Mouse (Mus musculus) naive thymus-derived CD4-positive, alpha-beta T cell, adult 2 months (primary cell): Measurements from ENCODE around the gene Aqp9.

ENCODE experiments used
- DNase-seq: peaks from one replicate; pipeline ENCODE4 v3.0.0-alpha.2; 2011; ENCODE audit warnings: low read depth

Aqp9 gene

DNA sequence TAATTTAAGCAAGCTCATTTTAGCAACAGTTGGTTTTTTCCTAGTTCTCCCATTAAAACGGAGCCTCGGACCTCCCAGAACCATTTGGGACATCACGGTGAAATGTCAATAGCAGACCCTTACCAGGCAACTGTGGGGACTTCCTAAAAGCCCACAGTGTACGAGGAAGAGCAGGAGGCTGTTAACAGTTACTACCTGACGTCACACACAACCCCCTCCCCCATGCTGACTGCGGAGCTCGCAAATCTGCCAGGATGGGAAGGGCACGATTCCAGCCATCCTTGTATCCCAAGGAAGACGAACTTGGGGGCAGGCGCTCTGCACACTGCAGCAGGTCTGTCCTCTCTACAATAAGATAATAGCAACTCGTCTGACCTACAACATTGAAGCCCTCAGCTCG lies at the start of gene Aqp9:
Gene Aqp9 (minus strand): TSS at position 172 of the 400 bp plus-strand sequence.
- DNase-seq: no peak

DNA sequence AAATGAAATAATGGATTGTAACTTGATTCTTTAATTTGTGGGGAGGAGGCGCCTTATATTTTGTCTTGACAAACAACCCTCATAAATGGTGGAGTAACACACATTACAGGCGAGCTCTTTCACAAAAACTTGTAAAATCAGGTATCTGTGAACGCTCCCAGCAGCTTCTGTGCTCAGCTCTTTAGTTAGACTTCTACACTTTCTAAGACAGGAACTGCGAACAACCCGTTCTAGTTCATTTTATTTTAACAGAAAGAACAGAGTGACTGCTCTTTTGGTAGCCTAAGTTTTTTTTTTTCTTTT lies 49.3 kb upstream of the Aqp9 start:
- no peak for DNase-seq

DNA sequence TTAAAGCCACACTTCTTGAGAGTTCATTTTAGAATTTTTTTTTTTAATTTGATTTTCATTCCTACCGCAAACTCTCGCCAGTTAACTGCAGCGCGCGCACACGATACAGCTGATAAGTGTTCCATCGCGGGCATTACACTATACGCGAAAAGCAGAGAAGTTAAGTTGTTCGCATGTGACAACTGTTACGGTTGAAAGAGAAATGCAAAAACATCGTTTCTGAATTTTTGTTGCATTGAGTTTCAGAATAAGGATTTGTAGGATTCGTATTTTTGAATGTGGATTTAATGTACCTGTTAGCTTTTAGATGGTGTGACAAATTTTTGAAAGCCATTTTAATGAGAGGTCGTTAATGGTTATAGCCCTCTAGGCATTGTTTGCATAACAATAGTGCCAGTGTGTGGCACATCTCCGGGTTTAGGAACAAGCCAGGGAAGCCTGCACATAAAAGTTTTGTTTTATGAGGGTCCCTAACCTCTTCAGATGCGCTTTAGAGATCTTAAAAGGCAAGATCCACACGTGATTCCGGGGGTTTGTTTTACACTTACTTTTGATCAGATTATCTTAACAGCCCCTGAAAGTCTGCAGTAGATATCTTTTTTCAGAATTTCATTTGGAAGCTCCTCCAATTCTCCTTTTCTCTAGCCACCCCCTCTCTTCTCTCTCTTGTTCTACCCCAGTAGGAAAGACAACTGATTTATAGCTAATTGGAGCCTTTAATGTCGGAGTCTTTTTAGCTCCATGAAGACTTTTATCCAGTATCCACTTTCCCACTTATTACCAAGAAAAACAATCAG lies 48.7 kb upstream of the Aqp9 start:
- no peak for DNase-seq

DNA sequence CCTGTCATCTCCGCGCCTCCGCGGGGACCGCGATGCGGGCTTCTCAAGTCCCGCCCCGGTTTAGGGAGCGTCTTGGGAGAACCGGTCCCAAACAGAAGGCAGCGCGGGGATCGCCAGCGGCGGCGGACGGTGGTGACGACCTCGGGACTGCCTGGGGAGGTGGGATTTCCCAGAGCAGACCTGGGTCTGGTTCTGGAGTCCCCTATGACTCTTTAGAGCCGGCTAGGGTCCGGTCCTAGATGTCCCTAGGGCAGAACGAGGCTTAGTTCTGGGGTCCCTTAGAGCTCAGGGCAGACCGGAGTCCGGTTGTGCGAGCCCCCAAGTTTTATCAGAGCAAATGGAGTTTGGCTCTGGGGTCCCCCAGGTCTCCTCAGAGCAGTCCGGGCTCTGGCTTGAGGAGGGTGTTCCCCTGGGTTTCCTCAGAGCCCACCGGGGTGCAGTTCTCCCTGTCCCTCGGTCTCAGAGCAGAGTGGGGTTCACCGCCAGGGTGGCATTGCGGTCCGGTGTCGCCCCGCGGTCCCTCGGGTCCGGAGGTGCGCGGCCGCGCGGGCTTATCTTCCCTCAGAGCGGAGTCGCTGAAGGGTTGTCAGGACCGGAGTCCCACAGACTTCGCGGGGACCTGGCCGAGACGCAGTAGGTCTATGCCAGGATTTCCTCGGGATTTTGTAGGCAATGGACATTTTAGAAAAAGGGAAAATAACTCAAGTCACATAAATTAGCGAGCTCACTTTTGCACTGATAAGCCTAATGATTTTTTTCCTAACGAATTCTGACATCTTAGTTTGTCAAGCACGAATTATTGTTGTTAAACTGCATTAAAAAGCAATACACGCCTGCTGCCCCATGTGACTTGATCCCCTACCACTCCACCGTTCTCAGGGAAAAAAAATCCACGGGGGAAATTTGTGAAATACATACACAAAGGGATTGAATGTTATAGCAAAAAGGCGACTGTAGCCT lies 47.8 kb upstream of the Aqp9 start:
- peak; percentile 9 for DNase-seq

DNA sequence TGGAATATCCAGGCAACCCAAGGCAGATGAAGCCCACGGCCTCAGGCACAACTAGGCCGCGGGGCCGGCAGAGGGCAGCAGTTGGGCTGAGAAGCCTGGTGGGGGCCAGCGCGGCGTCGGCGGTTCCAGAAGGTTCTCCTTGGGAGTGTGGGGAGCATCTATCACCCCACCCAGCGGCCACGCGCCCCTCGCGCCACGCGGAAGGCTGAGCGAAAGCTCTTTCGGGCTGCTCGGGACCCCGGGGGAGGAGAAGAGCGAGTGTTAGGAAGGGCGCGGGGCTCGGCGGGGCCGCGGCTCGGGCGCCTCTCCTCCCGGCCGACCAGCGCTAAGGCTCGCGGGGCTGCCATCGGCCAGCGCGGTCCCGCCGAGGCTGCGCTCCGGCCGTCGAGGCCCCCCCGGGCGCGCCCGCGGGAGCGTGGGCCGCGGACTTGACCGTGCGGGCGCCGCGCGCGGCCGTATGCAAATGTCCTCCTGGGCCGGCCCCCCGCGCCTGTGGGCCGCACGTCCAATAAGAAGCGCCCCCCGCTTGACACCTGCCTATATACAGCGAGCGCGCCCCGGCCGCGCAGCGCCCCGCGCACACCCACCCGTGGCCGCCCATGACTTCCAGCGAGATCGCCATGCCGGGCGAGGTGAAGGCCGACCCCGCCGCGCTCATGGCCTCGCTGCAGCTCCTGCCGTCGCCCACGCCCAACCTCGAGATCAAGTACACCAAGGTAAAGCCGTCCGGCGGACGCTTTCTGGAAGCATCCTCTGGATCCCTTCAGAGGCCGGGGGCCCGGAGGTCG lies 47.0 kb upstream of the Aqp9 start, which contains the start of gene Aldh1a2:
Gene Aldh1a2 (plus strand): TSS at position 542 of the 788 bp plus-strand sequence.
- peak; percentile 21 for DNase-seq

DNA sequence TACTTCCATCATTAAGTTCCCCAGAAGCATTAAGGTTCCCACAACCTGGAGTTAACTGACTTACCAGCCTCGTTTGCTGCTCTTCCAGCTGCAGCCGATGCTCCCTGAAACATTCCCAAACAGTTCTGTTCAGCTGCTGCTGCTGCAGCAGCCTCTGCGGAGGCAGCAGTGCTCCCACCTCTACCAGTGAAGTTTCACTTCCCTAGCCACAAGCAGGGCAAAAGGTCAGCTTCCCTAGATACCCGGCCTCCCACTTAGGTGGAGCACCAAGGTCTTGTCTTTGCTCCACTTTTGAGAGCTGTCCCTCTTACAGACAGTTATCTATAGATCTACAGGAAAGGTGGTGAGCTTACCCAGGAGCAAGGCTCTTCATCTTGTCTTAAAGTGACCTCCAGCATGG lies 45.2 kb upstream of the Aqp9 start:
- no peak for DNase-seq

DNA sequence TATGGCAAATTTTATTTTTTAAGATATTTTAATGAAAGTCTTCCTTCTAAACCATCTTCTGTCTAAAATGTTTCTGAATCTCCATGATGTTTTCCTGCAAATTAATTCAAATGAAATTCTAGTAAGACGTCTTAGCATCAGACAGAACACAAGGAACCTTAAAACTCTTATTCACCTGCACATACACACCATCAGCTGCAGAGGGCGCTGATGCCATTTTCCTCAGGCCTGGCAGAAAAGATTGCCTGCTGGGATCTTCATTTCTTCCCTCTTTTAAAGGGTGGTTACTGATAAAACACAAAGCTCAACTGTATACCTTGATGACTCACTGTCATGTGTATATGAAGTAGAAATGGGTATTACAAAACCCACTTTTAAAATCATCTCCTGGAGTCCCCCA lies 42.4 kb upstream of the Aqp9 start:
- no peak for DNase-seq

DNA sequence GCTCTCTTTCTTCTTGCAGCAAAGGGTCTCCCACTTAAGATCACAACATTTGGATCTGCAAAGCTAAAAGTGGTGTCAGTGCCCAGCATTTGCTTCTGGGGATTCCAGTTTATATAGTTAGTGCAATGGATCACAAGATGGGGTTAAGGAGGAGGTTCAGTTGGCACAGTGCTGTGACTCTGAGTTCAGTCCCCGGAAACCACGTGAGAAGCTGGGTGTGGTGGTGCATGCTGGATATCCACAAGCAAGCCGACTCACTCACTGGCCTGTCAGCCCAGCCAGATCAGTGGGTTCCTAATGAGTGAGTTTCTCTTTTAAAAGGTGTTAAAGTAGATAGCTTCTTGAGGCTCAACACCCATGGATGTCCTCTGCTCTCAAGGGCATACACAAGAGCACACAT lies 40.8 kb upstream of the Aqp9 start:
- DNase-seq: no peak

DNA sequence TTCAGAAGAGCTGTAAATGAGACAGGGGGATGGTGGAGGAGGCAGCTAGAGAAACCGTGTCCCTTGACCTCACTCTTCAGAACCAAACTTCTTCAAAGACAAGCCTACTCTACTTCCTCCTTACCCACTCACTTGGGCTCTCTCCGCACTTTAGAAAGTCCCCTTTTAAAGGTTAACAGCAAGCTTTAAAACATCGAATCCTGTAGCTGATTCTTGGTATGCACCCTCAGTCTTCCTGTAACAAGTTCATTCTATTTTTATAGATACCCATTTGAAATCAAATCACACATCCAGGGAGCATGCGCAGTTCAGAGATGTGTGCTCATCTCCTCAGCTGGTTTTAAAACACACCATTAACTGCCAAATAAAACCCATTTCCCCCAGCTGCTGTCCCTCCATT lies 33.8 kb upstream of the Aqp9 start:
- DNase-seq: no peak

DNA sequence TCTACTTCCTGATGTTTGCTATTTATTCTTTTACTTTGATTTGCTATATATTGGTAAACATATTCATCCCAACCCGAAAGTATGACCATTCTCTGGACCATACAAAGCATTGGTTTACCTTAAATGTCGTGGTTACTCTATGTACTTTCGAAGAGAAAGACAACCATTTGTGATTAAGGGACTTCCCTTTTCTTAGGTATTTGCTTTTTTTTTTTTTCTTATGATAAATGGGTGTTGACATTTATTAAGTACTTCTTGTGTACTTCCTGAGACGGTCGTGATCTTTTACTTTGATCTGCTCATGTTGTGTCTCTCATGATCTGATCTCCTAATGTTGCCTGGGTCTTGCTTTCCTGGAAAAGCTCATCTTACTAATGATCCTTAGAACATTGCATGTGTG lies 30.3 kb upstream of the Aqp9 start:
- DNase-seq: no peak

DNA sequence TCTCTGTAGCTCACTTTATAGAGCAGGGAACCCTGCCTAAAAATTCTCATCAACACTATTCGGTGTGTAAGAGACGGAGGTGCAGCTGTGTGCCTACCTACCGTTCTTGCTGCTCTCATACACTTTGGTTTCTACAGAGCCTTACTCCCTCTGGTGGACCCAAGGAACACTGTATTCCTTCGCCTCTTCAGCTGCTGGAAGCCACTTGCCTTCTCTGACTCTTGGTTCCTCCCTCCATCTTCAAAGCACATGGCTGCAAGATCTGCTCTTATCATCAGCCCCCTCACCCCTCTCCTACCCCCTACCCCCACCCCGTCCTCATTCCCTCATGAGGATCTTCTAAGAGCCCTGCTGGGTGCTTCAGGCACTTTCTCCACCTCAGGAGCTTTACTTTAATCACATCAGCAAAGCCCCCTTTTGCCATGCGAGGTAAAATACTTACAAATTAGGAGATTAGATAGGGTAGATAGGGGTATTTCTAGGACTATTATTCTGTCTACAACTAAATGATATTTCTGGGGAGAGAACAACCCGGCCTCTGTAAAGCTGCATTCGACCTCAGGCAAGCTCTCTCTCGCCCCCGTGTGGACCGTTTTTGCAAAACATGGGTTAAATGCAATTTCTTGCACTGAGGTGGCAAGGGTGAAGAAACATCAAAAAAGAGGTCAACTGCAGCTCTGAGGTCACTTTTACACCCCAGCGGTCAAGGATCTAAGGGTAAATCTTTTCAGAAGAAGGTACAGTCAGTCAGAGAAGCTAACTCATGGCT lies 20.3 kb upstream of the Aqp9 start:
- peak; percentile 80 for DNase-seq

DNA sequence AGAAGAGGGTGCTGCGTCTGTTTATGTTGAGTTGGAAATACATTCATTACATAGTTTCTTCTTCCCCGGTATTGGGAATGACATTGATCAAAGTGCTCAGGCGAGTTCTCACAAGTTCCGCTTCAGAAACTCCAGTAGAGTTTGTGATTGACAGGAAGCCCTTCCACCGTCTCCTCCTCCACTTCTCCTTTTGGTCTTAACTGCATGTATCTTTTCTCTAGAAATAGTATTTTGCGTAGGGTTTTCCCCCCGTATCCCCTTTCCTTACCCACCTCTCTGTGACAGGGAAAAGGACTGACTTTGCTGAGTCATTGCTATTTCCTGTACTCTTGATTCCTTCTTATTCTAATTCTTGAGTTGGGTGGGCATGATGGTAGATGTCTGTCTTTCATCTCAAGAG lies 18.9 kb upstream of the Aqp9 start:
- no peak for DNase-seq

DNA sequence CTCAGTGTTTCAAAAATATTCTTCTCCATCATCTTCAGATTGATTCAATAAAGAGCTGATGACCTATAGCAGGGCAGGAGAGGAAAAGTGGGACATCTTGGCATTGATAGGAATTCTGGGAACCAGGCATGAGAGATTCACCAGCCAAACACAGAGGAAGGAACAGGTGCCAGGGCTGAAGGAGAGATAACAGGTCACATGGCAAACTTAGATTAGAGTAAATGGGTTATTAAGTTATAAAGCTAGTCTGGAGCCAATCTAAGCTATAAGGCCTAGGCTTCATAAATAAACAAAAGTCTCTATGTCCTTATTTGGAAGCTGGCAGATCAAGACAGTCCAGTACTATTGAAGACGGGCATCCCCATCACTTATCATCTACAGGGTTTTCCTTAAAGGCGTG lies 17.3 kb upstream of the Aqp9 start:
- DNase-seq: no peak

DNA sequence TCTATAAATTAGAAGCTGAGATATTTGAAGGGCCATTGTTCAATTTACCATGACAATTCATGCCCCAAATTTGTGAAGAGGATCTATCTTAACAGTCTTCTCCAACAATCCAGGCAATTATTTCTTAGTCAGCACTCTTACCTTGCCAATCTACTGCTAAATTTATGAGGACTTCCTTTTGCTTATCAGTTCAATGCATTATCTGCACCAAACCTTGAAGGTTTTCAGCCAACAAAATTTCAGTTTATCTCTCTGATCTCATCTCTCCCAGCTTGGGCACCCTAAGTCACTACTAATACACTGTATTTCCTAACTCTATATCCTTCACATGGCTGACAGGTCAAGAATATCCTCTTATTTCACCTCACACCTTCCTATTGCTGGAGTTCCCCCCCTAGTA lies 16.8 kb upstream of the Aqp9 start:
- DNase-seq: no peak

DNA sequence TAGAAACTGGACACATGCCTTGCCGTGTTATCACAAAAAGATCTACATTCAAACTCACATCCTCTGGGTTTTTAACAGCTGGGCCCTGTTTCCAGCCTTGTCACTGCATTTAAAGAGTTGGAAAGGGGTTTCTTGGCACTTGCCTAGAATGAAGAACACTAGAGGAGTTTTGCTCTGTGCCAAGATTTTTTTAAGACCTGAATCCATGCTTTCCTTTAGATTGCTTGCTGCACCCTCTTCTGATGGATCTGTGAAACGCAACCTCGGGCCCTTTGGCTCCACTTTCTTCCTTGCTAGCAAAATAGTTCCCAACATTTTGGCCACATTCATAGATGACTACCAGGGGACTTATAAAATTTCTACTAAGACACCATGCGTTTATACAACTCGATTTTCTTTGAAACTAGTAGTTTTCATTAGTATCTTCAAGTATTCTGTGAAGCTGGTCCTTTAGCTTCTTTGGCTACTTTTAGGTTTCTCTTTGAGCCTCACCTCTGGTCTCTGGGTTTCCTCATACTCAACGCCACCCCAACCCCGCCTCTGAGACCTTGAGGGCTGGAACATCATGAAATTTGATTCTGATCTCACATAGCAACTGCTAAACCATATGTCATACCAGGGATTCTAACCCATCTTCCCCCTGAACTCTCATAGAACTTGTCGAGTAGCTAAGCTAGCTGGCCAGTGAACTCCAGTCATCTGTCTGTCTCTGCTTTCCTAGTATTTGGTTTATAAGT lies 11.7 kb upstream of the Aqp9 start:
- no peak for DNase-seq

DNA sequence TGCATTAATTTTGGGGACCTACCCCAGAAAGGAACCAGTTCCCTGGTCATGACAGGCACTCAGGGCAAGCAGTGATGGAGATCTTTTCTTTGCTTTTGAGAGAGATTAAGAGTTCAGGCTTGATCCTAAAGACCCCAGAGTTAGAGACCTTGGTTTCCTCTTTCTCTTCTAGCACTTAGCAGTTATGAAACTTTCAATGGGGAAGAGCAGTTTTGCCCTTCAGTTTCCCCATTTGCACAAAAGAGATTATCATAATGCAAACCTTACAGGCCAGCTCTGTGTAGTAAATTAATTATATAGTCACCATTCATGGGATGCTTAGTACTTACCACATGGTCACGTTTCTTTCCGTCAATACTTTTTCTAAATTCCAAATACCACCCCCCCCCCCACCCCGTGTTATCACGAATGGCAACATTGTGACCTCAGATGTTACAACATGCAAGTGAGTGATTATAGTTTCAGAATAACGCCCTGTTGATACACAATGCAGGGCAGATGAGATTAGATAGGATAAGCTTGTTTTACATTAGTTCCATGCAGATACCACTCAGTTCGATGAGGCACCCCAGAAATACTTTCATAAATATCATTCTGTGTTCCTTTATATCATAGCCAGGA lies 10.9 kb upstream of the Aqp9 start:
- no peak for DNase-seq

DNA sequence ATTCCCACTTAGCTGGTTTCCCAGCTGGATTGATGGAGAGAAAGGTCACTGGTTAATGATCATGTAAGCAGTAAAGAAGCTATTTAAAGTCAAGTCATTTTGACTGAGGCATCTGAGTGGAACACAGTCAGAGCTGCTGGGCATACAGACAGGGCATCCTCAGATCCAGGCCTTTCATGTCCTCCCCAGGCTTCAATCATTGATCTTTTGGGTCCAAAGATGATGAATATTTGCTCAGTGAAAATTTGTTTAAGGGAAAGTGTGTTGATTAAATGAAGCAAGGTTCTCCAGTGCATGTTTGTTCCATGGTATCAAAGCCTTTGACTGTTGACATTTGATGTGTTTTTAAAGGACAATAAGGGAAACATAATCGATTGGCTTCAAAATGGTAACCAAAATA lies 7.2 kb upstream of the Aqp9 start:
- DNase-seq: no peak

DNA sequence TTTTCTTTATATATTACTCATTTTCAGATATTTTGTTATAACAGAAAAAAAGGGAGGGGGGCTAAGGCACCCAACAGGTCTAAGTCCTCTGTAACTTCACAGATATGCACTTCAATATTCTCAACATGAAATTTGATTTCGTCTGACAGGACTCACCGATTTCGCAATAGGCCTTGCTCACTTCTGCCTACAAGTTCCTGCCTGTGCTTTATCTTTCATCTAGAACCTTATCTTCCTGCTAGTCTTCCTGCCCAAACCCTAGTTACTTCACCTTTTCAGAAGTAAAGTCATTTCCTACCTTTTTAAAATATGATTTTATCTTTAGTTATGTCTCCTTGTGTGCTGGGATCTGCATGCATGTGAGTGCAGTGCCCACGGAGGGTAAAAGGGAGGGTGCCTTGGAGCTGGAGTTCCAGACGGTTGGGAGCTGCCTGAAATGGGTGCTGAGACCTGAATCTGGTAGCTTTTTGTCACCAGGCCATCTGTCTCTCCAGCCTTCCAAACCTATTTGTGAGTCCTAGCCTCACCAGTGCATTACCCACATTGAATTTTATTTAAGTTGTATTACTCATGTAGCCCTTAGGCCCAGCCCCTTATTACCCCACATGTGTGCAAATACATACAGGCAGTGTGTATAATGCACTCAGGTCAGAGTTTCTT lies 6.0 kb upstream of the Aqp9 start:
- DNase-seq: peak; percentile 38

DNA sequence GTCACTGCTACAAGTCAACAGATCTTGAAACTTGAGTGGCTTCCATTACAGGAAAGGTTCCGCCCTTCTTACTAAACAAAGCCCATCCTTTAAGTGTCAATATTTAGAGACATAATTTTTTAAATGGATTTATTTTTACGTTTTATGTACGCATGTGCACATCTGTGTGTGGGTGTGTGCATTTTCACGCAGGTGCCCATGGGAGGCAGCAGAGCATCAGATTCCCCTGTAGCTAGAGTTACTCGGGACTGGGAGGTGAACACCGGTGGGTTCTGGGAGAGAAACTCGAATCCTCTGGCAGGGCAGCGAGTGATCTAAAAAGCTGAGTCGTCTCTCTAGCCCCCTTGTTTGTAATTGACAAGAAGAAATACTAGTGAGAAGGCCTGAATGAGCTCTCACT lies 5.1 kb upstream of the Aqp9 start:
- no peak for DNase-seq
